Mouse (Mus musculus) heart, postnatal 36 days (tissue): ENCODE data around the gene Rab28. TPM values are rescaled to one million over a fixed set of nuclear protein-coding genes. Genes with fewer than 3 reads are reported as not detected.

Experiments
- DNase-seq, 2 experiments: peaks; one replicate each; pipeline ENCODE4 v3.0.0; 2021 to 2022
- intact Hi-C: fragments of 180-260 bp; cut with DNase I; formaldehyde crosslinking; loops from one replicate; pipeline ENCODE4 v1.15.1; 2025
- total RNA-seq, 2 experiments: library from RNA; stranded (reverse); gene quantifications; 2 replicates each; pipeline ENCODE4 v1.2.3; 2021

Gene Rab28
- total RNA-seq, 2 experiments from 2014 or later = 88.5 to 91.7 TPM

- DNase-seq = no peak
- intact Hi-C loops = no loop called here
Observed at GRCm38 (mm10) chr5:41636793-41637192, 71.2 kb downstream of the Rab28 start.

DNA sequence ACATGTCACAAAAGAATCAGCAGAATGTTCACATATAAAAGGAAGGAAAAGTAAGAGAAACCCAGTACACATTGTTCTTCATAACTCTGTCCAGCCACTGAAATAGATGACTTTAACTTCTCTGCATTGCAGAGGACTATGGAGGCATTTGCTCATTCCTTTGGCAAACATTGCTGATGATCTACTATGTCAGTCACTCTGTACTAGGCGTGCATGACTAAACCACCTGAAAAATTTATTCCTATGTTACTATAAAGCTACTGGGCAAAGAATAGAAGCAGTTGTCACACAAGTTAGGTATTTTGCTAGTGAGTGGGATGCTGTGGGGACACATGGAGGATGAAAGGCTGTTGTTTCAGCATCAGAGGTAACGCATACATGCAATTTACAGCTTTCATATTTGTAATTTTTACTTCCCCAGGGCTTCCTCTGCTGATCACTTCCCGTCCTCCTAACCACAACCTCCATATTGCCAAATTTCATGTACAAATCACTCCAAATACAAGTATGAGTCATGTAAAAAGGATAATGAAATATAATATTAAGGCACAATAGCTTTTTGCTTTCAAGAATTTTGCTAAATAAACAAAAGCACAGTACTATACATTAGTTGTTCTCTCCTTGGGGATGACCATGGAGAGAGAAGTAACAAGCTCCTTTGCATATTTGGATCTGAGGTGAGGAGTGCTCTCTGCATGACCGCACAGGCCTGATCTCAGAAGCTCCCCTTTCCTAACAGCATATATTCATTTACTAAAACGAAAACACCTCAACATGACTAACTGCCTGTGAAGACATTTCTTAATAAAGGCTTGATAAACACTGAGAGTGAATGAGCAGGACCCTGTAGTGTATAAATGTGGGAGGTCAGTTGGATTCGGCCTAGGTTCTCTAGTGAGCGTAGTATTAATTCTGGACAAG, 80.5 kb downstream of the Rab28 start:
- intact Hi-C loops = no loop called here
- no peak for DNase-seq

- DNase-seq = no peak
- intact Hi-C loops = no loop called here
Observed at GRCm38 (mm10) chr5:41625544-41625943, 82.4 kb downstream of the Rab28 start.

DNA sequence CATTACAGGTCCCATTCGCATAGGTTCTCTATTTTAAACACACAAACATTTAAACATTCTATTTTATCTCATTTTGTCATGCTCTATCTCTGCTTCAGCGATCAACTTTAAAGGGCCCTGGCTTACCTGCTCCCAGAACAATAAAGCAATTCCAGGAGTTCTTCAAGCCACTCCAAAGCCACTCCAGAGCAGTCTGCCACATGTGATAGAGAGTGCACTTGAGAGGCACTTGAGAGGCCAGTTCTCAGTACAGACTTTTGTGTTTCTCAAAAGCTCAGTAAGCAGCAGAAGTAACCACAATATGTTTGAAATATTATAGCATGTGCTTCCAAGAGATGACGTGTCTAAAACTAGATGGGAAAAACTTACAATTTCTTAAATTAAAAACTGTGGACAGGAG, 86.2 kb downstream of the Rab28 start:
- intact Hi-C loops = no loop called here
- DNase-seq = no peak

- intact Hi-C loops = no loop called here
Observed at GRCm38 (mm10) chr5:41618966-41619365, 89.0 kb downstream of the Rab28 start.

DNA sequence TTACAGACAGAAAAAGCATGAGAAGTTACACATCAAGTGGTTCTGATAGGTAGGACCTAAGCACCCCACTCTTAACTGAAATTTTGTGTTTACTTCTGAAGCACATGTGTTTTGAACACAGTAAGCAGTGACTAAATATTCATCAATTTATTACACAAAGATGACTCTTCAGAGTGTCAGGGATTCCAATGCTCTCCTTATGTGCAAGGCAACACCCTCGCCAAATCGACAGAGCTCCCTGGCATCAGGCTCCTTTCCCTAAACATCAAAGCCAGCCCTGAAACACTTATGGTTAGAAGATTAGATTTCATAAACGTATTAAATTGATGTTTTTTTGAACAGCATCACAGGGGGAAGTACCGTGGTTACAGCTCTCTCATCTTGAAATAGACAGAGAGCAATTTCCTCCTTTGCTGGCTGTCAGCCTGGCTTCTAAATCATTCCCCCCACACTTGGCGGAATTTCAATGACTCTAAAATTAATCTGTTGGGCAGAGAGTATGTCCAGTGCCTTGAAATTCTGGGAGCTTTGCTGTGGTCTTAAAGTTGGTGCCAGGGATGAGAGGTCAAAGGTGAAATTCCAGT, 97.4 kb downstream of the Rab28 start:
- no peak for DNase-seq
- intact Hi-C loops = no loop called here

More at GRCm38 (mm10) chr5:41618966-41619365, 89.0 kb downstream of the Rab28 start:
- DNase-seq = no peak

DNA sequence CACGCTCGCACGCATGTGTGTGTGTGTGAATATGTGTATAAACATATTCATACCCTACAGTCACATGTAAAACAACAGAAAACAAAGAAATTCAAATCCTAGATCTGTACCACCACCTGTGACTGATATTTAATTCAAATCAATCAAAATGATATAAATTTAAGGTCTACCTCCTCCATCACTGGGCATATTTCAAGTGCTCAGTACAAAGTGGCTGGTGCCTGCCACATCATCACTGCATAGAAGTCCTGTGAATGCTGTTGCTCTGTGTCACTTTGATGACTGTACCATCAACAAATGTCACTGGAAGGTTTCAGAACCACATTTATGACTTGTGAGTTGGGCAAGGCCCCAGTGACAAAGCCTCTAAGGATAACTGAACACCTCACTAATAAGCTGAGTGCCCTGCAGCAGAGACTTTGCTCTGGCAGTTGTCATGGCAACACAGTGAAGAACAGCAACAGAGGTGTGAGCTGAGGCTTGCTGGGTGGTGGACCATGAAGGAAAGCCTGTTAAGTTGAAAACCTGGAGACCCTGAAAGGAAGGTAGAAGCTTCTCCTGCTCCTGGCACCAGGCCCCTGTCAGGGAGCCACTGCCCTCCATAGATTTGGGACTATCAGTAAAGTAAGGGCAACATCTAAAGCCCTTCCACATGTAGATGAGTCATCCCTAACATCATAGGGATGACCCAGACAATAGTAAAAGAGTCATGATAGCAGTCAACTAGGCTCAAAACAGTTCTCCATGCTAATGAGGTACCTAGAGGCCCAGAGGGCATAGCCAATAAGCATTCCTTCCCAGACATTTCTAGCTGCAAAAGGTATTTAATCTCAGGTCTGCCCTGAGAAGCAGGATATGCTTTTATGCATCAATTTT, 111.5 kb downstream of the Rab28 start:
- DNase-seq = no peak
- intact Hi-C loops = no loop called here

GRCm38 (mm10) chr5:41595199-41595598, 112.8 kb downstream of the Rab28 start:
- no peak for DNase-seq
- intact Hi-C loops = no loop called here

- DNase-seq = no peak
- intact Hi-C loops = loop anchor here (2.0 kb wide), 1 partner anchor 13 kb away; no protein-coding TSS in a partner anchor
Observed at GRCm38 (mm10) chr5:41578051-41578450, 129.9 kb downstream of the Rab28 start.

Other genes starting within 250 kb of the Rab28 start
- gene Nkx3-2, start 56.3 kb upstream of the Rab28 start, total RNA-seq = not detected
- gene Bod1l, start 136.2 kb upstream of the Rab28 start, total RNA-seq = 10 to 100 TPM; 19.2 to 19.6 TPM